Mouse (Mus musculus): ENCODE results near the gene Olfr288. TPM values are rescaled to one million over a fixed set of nuclear protein-coding genes. Genes with fewer than 3 reads are reported as not detected.
A peak's percentile ranks its signal among the peaks of the same experiment; 100 is the strongest.

The Olfr288 gene
- polyA plus RNA-seq, 1 experiment: not detected

- TF ChIP-seq POLR2A (IDR thresholded peaks at IDR 0.05; ENCODE audit: borderline replicate concordance, extremely low read depth, insufficient read depth, insufficient read length, poor library complexity, severe bottlenecking) (no peak), CTCF (IDR thresholded peaks at IDR 0.05; ENCODE audit: borderline replicate concordance, extremely low read depth, insufficient read depth, insufficient read length) (no peak)
- no peak for DNase-seq (ENCODE audit: low read depth)
Measured at GRCm38 (mm10) chr15:98149166-98149602, 46.2 kb downstream of the Olfr288 start.

DNA sequence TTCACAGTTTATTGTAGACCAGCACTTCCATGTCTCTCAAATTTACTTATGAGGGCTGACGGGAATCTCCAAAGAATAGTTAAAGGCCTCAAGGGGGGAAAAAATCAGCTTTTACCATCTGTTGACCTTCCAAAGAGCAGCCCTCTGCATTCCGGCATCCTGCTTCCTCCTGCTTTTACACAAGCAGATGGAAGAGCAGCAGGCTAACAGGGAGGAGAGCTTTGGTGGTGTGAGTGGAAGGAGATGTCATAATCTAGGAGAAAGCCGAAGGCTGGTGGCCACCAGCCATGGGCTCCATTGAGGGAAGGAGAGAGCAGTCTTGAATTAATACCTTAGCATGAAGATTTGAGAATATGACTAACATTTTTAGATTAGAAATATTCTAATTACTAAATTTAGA lies 47.0 kb downstream of the Olfr288 start:
- no peak for DNase-seq (ENCODE audit: low read depth)
- TF ChIP-seq CTCF (IDR thresholded peaks at IDR 0.05; ENCODE audit: borderline replicate concordance, extremely low read depth, insufficient read depth, insufficient read length) (no peak), POLR2A (IDR thresholded peaks at IDR 0.05; ENCODE audit: borderline replicate concordance, extremely low read depth, insufficient read depth, insufficient read length, poor library complexity, severe bottlenecking) (no peak)

GRCm38 (mm10) chr15:98145559-98146181 lies 49.7 kb downstream of the Olfr288 start:
- TF ChIP-seq POLR2A (IDR thresholded peaks at IDR 0.05; ENCODE audit: borderline replicate concordance, extremely low read depth, insufficient read depth, insufficient read length, poor library complexity, severe bottlenecking): peak; percentile 63; the same call in 1 of the 2 replicates
- no peak for TF ChIP-seq CTCF (IDR thresholded peaks at IDR 0.05; ENCODE audit: borderline replicate concordance, extremely low read depth, insufficient read depth, insufficient read length)
- DNase-seq (ENCODE audit: low read depth): peak; percentile 98

- TF ChIP-seq CTCF (IDR thresholded peaks at IDR 0.05; ENCODE audit: borderline replicate concordance, extremely low read depth, insufficient read depth, insufficient read length) (no peak), POLR2A (IDR thresholded peaks at IDR 0.05; ENCODE audit: borderline replicate concordance, extremely low read depth, insufficient read depth, insufficient read length, poor library complexity, severe bottlenecking) (no peak)
- peak; percentile 19 for DNase-seq (ENCODE audit: low read depth)
Measured at GRCm38 (mm10) chr15:98144861-98145507, 50.4 kb downstream of the Olfr288 start.

DNA sequence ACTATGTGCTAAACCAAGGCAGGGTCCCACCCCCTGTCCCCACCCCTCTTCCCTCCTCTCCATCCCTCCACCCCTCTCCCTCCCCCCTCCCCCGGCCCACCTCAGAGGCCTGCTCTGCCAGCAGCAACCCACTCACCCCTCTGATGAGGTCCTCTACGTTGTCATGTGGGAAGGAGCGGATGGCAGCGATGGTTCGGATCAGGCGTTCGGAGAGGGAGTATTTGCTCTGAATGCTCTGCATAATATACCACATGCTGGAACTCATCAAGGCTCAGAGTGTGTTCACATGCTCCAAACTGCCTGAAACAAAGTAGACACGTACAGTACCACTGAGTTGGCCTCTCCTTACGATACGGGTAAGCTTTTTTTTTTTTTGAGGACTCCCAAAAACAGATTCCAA lies 52.8 kb downstream of the Olfr288 start:
- TF ChIP-seq CTCF (IDR thresholded peaks at IDR 0.05; ENCODE audit: borderline replicate concordance, extremely low read depth, insufficient read depth, insufficient read length) (no peak), POLR2A (IDR thresholded peaks at IDR 0.05; ENCODE audit: borderline replicate concordance, extremely low read depth, insufficient read depth, insufficient read length, poor library complexity, severe bottlenecking) (no peak)
- no peak for DNase-seq (ENCODE audit: low read depth)

DNA sequence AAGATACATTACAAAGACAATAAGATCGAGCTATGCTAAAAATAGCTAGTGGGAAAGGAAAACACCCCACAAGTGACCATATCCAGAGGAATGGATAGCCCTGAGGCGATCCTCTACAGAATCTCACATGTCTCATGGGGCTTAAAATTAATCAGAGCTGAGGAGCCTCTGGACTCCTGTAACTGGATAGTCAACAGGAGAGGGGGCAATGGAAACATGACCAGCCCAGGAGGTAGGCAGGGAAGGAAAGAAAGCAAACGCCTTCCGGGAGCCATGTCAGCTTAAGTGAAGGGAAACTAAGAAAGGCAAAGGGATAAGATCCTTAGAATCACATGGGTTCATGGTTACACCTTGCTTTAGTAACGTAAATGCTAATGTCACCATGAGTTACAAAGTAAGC lies 54.5 kb downstream of the Olfr288 start:
- TF ChIP-seq POLR2A (IDR thresholded peaks at IDR 0.05; ENCODE audit: borderline replicate concordance, extremely low read depth, insufficient read depth, insufficient read length, poor library complexity, severe bottlenecking): no peak
- TF ChIP-seq CTCF (IDR thresholded peaks at IDR 0.05; ENCODE audit: borderline replicate concordance, extremely low read depth, insufficient read depth, insufficient read length): no peak
- DNase-seq (ENCODE audit: low read depth): no peak

GRCm38 (mm10) chr15:98139763-98140162 lies 55.6 kb downstream of the Olfr288 start:
- no peak for TF ChIP-seq CTCF (IDR thresholded peaks at IDR 0.05; ENCODE audit: borderline replicate concordance, extremely low read depth, insufficient read depth, insufficient read length)
- TF ChIP-seq POLR2A (IDR thresholded peaks at IDR 0.05; ENCODE audit: borderline replicate concordance, extremely low read depth, insufficient read depth, insufficient read length, poor library complexity, severe bottlenecking): no peak
- DNase-seq (ENCODE audit: low read depth): no peak

DNA sequence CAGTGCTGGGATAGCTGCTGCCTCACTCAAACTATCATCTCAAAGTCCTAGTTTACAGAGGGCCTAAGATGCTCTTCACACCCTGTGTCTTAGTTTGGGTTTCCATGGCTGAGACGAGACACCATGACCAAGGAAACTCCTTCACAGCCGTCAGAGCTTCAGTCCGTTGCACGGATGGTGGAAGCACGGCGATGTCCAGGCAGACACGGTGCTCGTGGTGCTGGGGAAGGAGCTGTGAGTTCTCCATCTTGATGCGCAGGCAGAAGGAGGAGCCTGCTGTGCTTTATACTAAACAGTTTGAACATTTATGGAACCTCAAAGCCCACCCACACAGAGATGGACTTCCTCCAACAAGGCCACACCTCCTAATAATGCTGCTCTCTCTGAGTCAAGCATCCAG lies 58.5 kb downstream of the Olfr288 start:
- TF ChIP-seq CTCF (IDR thresholded peaks at IDR 0.05; ENCODE audit: borderline replicate concordance, extremely low read depth, insufficient read depth, insufficient read length) (no peak), POLR2A (IDR thresholded peaks at IDR 0.05; ENCODE audit: borderline replicate concordance, extremely low read depth, insufficient read depth, insufficient read length, poor library complexity, severe bottlenecking) (no peak)
- no peak for DNase-seq (ENCODE audit: low read depth)

Other genes with a start within 250 kb of the Olfr288 start
- 57.7 and 79.8 TPM in 2 replicates for gene Tmem106c, start 231.3 kb downstream of the Olfr288 start, polyA plus RNA-seq (2012; rRNA removed)
- gene Col2a1, start 190.8 kb downstream of the Olfr288 start, polyA plus RNA-seq (2012; rRNA removed): 60.2 and 78.5 TPM in 2 replicates
- gene Pfkm, start 103.0 kb downstream of the Olfr288 start, polyA plus RNA-seq (2012; rRNA removed): 96.7 and 102 TPM in 2 replicates
- 20.0 and 25.3 TPM in 2 replicates for gene Senp1, start 101.8 kb downstream of the Olfr288 start, polyA plus RNA-seq (2012; rRNA removed)
- gene Asb8, start 29.9 kb downstream of the Olfr288 start, polyA plus RNA-seq (2012; rRNA removed): 53.9 and 60.1 TPM in 2 replicates
- 43.2 and 59.2 TPM in 2 replicates for gene Ccdc184, start 28.4 kb downstream of the Olfr288 start, polyA plus RNA-seq (2012; rRNA removed)
- gene Gm44579, start 25.4 kb upstream of the Olfr288 start, polyA plus RNA-seq (2012; rRNA removed): not detected in 2 replicates
- not detected in 2 replicates for gene Olfr287, start 25.5 kb upstream of the Olfr288 start, polyA plus RNA-seq (2012; rRNA removed)
- gene Olfr286, start 38.9 kb upstream of the Olfr288 start, polyA plus RNA-seq (2012; rRNA removed): not detected in 2 replicates
- gene H1fnt, start 61.8 kb upstream of the Olfr288 start, polyA plus RNA-seq (2012; rRNA removed): not detected in 2 replicates
- gene Zfp641, start 100.6 kb upstream of the Olfr288 start, polyA plus RNA-seq (2012; rRNA removed): 7.7 and 13.9 TPM in 2 replicates
- not detected in 2 replicates for gene Olfr285, start 121.8 kb upstream of the Olfr288 start, polyA plus RNA-seq (2012; rRNA removed)
- not detected in 2 replicates for gene Olfr284, start 145.4 kb upstream of the Olfr288 start, polyA plus RNA-seq (2012; rRNA removed)
- gene Olfr283, start 185.4 kb upstream of the Olfr288 start, polyA plus RNA-seq (2012; rRNA removed): not detected in 2 replicates
- not detected in 2 replicates for gene Olfr282, start 235.7 kb upstream of the Olfr288 start, polyA plus RNA-seq (2012; rRNA removed)

Measured in brain, embryonic 14.5 days (tissue).